Mouse (Mus musculus) liver, embryonic 11.5 days (tissue): ENCODE data around the gene Rhobtb3. TPM values are rescaled to one million over a fixed set of nuclear protein-coding genes. Genes with fewer than 3 reads are reported as not detected.
A peak's percentile ranks its signal among the peaks of the same experiment; 100 is the strongest.

Source experiments
- ATAC-seq: fragments of 200-750 bp; cut with Nextera tagmentation; replicated peaks from 2 replicates; pipeline ENCODE4 v1.8.0; 2017; ENCODE audit warnings: moderate number of reproducible peaks, mild to moderate bottlenecking, moderate TSS enrichment, moderate library complexity; ENCODE audit not compliant: low FRiP score
- DNase-seq: peaks from one replicate; pipeline ENCODE4 v3.0.0-alpha.2; 2017; ENCODE audit warnings: low spot score
- H3K27ac ChIP-seq: fragments of 300-500 bp; sonication (generic); 2 replicates; pipeline ENCODE4 v1.5.1; 2014; ENCODE audit warnings: mild to moderate bottlenecking, low read depth, low read length, control low read depth
- H3K27me3 ChIP-seq: fragments of 300-500 bp; sonication (generic); replicated peaks from 2 replicates; pipeline ENCODE4 v1.6.1; 2014; ENCODE audit warnings: low read length, mixed read lengths; ENCODE audit not compliant: control insufficient read depth, insufficient read depth
- H3K36me3 ChIP-seq: fragments of 300-500 bp; sonication (generic); 2 replicates; pipeline ENCODE4 v1.6.1; 2014; ENCODE audit warnings: mild to moderate bottlenecking, low read length, moderate library complexity, mixed read lengths; ENCODE audit not compliant: control insufficient read depth, insufficient read depth
- H3K4me1 ChIP-seq: fragments of 300-500 bp; sonication (generic); replicated peaks from 2 replicates; pipeline ENCODE4 v1.6.1; 2014; ENCODE audit warnings: low read length, mixed read lengths; ENCODE audit not compliant: control insufficient read depth, insufficient read depth
- H3K4me2 ChIP-seq: fragments of 300-500 bp; sonication (generic); 2 replicates; pipeline ENCODE4 v1.6.1; 2014; ENCODE audit warnings: mild to moderate bottlenecking, control low read depth, moderate library complexity
- H3K4me3 ChIP-seq: fragments of 300-500 bp; sonication (generic); 2 replicates; pipeline ENCODE4 v1.5.1; 2014; ENCODE audit warnings: low read depth, low read length, control low read depth
- H3K9ac ChIP-seq: fragments of 300-500 bp; sonication (generic); 2 replicates; pipeline ENCODE4 v1.6.1; 2014; ENCODE audit warnings: low read depth, low read length, control low read depth
- H3K9me3 ChIP-seq: fragments of 300-500 bp; sonication (generic); 2 replicates; pipeline ENCODE4 v1.6.1; 2016; ENCODE audit warnings: low read length, inconsistent platforms, mixed read lengths; ENCODE audit not compliant: control insufficient read depth
- WGBS: fragments of 180-500 bp; shearing (Covaris S2); extraction: QIAGEN DNeasy Blood & Tissue Kit; methylation state at CpG from one replicate; pipeline ENCODE4 v1.1.7; 2014; 5-methylcytosine and 5-hydroxymethylcytosine counted together
- polyA plus RNA-seq: library from polyadenylated mRNA; unstranded; fragments of >200 nt; fragmentation: Nextera tagmentation; extraction: Ambion mirVana; gene quantifications from 2 replicates; pipeline ENCODE4 v1.2.1, GENCODE M21; 2014

Rhobtb3 gene
- polyA plus RNA-seq, 1 experiment from 2014 or later = 18.7 TPM

- 81% methylated on average over 4 of the region's 4 CpGs for WGBS
- H3K27ac ChIP-seq = no peak overlapping the region
- H3K4me3 ChIP-seq = no peak overlapping the region
- H3K27me3 ChIP-seq = no peaks in the 10 kb centered on the region
- H3K4me1 ChIP-seq = no peaks in the 10 kb centered on the region
- H3K9me3 ChIP-seq = no peaks in the 10 kb centered on the region
- DNase-seq (no peak), ATAC-seq (no peak)
- no peak overlapping the region for H3K4me2 ChIP-seq
- no peak overlapping the region for H3K9ac ChIP-seq
- no peaks in the 10 kb centered on the region for H3K36me3 ChIP-seq
These were observed 91.7 kb downstream of the Rhobtb3 start for GRCm38 (mm10) chr13:75852027-75852426.

GRCm38 (mm10) chr13:75847027-75847426 is 96.7 kb downstream of the Rhobtb3 start:
- 71% methylated on average over 6 of the region's 6 CpGs for WGBS
- Histone ChIP-seq H3K4me3 (no peak overlapping the region), H3K36me3 (no peaks in the 10 kb centered on the region), H3K9ac (no peak overlapping the region), H3K4me2 (no peak overlapping the region), H3K9me3 (no peaks in the 10 kb centered on the region), H3K4me1 (0 out of 2 replicates have a peak, but pooled peaks cover 2% of the 10 kb centered on the region), H3K27me3 (no peaks in the 10 kb centered on the region), H3K27ac (no peak overlapping the region)
- ATAC-seq = no peak; the same call in 1 of the 2 replicates
- DNase-seq = no peak

GRCm38 (mm10) chr13:75845519-75846166 is 98.1 kb downstream of the Rhobtb3 start:
- WGBS = 52% methylated on average over 4 of the region's 4 CpGs
- no peak overlapping the region for H3K27ac ChIP-seq
- peaks cover 6% of the 10 kb centered on the region for H3K4me1 ChIP-seq
- no peaks in the 10 kb centered on the region for H3K36me3 ChIP-seq
- no peak overlapping the region for H3K9ac ChIP-seq
- DNase-seq (no peak), ATAC-seq (no peak)
- H3K4me2 ChIP-seq = no peak overlapping the region
- no peaks in the 10 kb centered on the region for H3K9me3 ChIP-seq
- no peak overlapping the region for H3K4me3 ChIP-seq
- no peaks in the 10 kb centered on the region for H3K27me3 ChIP-seq

- no peak overlapping the region for H3K27ac ChIP-seq
- H3K4me3 ChIP-seq = no peak overlapping the region
- H3K4me2 ChIP-seq = no peak overlapping the region
- DNase-seq (no peak), ATAC-seq (no peak)
- H3K9ac ChIP-seq = no peak overlapping the region
- no peaks in the 10 kb centered on the region for H3K36me3 ChIP-seq
- WGBS = 83% methylated on average over 2 of the region's 2 CpGs
- no peaks in the 10 kb centered on the region for H3K27me3 ChIP-seq
- H3K9me3 ChIP-seq = no peaks in the 10 kb centered on the region
- peaks cover 9% of the 10 kb centered on the region for H3K4me1 ChIP-seq
These were observed 98.7 kb downstream of the Rhobtb3 start for GRCm38 (mm10) chr13:75844833-75845518.

- DNase-seq (no peak), ATAC-seq (no peak)
- H3K36me3 ChIP-seq = no peaks in the 10 kb centered on the region
- no peaks in the 10 kb centered on the region for H3K9me3 ChIP-seq
- WGBS = 54% methylated on average over 8 of the region's 8 CpGs
- no peak overlapping the region for H3K4me3 ChIP-seq
- H3K4me2 ChIP-seq = 0 out of 2 replicates have a peak overlapping the region, but pooled peaks have one; percentile 1
- no peaks in the 10 kb centered on the region for H3K27me3 ChIP-seq
- H3K27ac ChIP-seq = no peak overlapping the region
- no peak overlapping the region for H3K9ac ChIP-seq
- peaks cover 13% of the 10 kb centered on the region for H3K4me1 ChIP-seq
These were observed 99.6 kb downstream of the Rhobtb3 start for GRCm38 (mm10) chr13:75843993-75844683.

GRCm38 (mm10) chr13:75843331-75843730 is 100.4 kb downstream of the Rhobtb3 start:
- no peak for ATAC-seq

GRCm38 (mm10) chr13:75841950-75842349 is 101.8 kb downstream of the Rhobtb3 start:
- H3K4me2 ChIP-seq = no peak overlapping the region
- peaks cover 15% of the 10 kb centered on the region for H3K4me1 ChIP-seq
- H3K27ac ChIP-seq = no peak overlapping the region
- H3K9me3 ChIP-seq = no peaks in the 10 kb centered on the region
- DNase-seq = no peak
- no peak overlapping the region for H3K4me3 ChIP-seq
- ATAC-seq = no peak
- H3K36me3 ChIP-seq = no peaks in the 10 kb centered on the region
- H3K9ac ChIP-seq = no peak overlapping the region
- no peaks in the 10 kb centered on the region for H3K27me3 ChIP-seq
- WGBS = 75% methylated on average over 3 of the region's 3 CpGs

More at GRCm38 (mm10) chr13:75843331-75843730, 100.4 kb downstream of the Rhobtb3 start:
- Histone ChIP-seq H3K4me2 (no peak overlapping the region), H3K36me3 (no peaks in the 10 kb centered on the region), H3K27me3 (no peaks in the 10 kb centered on the region), H3K4me1 (peaks cover 15% of the 10 kb centered on the region), H3K4me3 (no peak overlapping the region), H3K27ac (no peak overlapping the region), H3K9ac (no peak overlapping the region), H3K9me3 (no peaks in the 10 kb centered on the region)
- 93% methylated on average over 5 of the region's 5 CpGs for WGBS
- DNase-seq = no peak

- Histone ChIP-seq H3K27ac (0 out of 2 replicates have a peak overlapping the region, but pooled peaks have one; percentile 5), H3K4me3 (peak overlapping the region; percentile 50), H3K4me2 (peak overlapping the region; percentile 72), H3K27me3 (no peaks in the 10 kb centered on the region), H3K4me1 (peaks cover 15% of the 10 kb centered on the region), H3K9me3 (no peaks in the 10 kb centered on the region), H3K9ac (peak overlapping the region; percentile 61; the same call in 1 of the 2 replicates), H3K36me3 (no peaks in the 10 kb centered on the region)
- DNase-seq (no peak), ATAC-seq (no peak)
- WGBS = 72% methylated on average over 6 of the region's 6 CpGs
These were observed 102.9 kb downstream of the Rhobtb3 start for GRCm38 (mm10) chr13:75840752-75841285.
